Mouse (Mus musculus) adrenal gland, adult 8-10 months (tissue): ENCODE results near the gene Scrn3. TPM values are rescaled to one million over a fixed set of nuclear protein-coding genes. Genes with fewer than 3 reads are reported as not detected.

ENCODE experiments used
- DNase-seq: peaks from one replicate; pipeline ENCODE4 v3.0.0; 2022
- total RNA-seq, 4 experiments: library from RNA; stranded (reverse); gene quantifications; 2 replicates each; pipeline ENCODE4 v1.2.4; 2022

Scrn3 gene
- total RNA-seq, 4 experiments from 2014 or later = 23.9 to 33.8 (median 30.1) TPM

DNA sequence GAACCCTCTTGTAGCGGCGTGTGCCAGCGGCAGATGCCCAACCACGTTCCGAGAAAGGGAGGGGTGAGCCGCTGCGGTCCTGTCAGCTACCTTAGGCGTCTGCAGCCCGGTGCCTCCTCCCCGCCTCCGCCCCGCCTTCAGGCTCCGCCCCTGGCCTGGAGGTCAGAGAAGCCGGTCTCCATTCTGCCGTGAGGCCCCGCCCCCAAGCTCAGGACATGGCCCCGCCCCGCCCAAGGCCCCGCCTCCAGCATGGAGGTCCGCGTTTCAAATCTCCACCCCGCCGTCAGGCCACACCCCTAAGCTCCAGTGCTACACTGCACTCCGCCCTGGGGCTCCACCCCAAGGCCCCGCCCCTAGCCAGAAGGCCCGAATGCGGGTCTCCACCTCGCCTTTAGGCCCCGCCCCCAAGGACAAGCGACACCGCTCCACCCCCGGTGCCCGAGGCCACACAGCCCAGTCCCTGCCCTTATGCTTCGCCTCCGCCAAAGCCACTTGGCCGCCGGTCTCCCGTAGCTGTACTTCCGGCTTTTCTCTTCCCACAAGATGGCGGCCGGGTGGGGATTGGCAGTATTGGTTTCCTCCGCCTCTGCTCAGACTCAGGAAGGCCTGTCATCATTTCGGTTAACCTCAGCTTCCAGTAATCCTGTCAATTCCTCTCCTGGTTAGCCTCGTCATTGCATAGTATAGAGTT lies 74.1 kb downstream of the Scrn3 start, which contains the start of gene Gpr155:
Gpr155 (minus strand) TSS at position 217 of the 691 bp plus-strand sequence.
- DNase-seq = peak; percentile 100

Other genes with a start within 250 kb of the Scrn3 start
- gene Ola1, start 93.7 kb upstream of the Scrn3 start, total RNA-seq = 10 to 100 TPM; 53.6 to 59.3 (median 56.3) TPM
- not detected for gene Sp9, start 40.7 kb upstream of the Scrn3 start, total RNA-seq
- gene Cir1, start 100 bp downstream of the Scrn3 start, total RNA-seq = 10 to 100 TPM; 18.0 to 24.0 (median 20.5) TPM
- 10 to 100 TPM in 1 of 4 experiments, 1 to 10 TPM in 3; 8.5 to 12.8 (median 9.1) TPM for gene Gpr155, start 74.0 kb downstream of the Scrn3 start, total RNA-seq
- 10 to 100 TPM; 14.3 to 30.5 (median 19.8) TPM for gene Wipf1, start 217.1 kb downstream of the Scrn3 start, total RNA-seq